Mouse (Mus musculus) embryonic facial prominence, embryonic 14.5 days (tissue): ENCODE measurements around the gene 4933436I01Rik. TPM values are rescaled to one million over a fixed set of nuclear protein-coding genes. Genes with fewer than 3 reads are reported as not detected.
A peak's percentile ranks its signal among the peaks of the same experiment; 100 is the strongest.

Source experiments
- ATAC-seq: fragments of 200-750 bp; cut with Nextera tagmentation; 2 replicates; pipeline ENCODE4 v1.8.0; 2017; ENCODE audit warnings: low read depth, moderate number of reproducible peaks, moderate TSS enrichment
- DNase-seq: peaks from one replicate; pipeline ENCODE4 v3.0.0-alpha.2; 2015; ENCODE audit warnings: low spot score
- H3K27ac ChIP-seq: fragments of 300-500 bp; sonication (generic); replicated peaks from 2 replicates; pipeline ENCODE4 v1.5.1; 2014; ENCODE audit warnings: low read depth, mild to moderate bottlenecking, low read length, moderate library complexity
- H3K27me3 ChIP-seq: fragments of 300-500 bp; sonication (generic); replicated peaks from 2 replicates; pipeline ENCODE4 v1.6.1; 2014; ENCODE audit warnings: low read length; ENCODE audit not compliant: control insufficient read depth, insufficient read depth
- H3K36me3 ChIP-seq: fragments of 300-500 bp; sonication (generic); 2 replicates; pipeline ENCODE4 v1.6.1; 2014; ENCODE audit warnings: low read length, mixed read lengths; ENCODE audit not compliant: control insufficient read depth, insufficient read depth
- H3K4me1 ChIP-seq: fragments of 300-500 bp; sonication (generic); 2 replicates; pipeline ENCODE4 v1.6.1; 2014; ENCODE audit warnings: antibody characterized with exemption, low read length; ENCODE audit not compliant: control insufficient read depth, insufficient read depth
- H3K4me2 ChIP-seq: fragments of 300-500 bp; sonication (generic); 2 replicates; pipeline ENCODE4 v1.6.1; 2014; ENCODE audit warnings: low read depth, mild to moderate bottlenecking, low read length, moderate library complexity, mixed read lengths
- H3K4me3 ChIP-seq: fragments of 300-500 bp; sonication (generic); 2 replicates; pipeline ENCODE4 v1.5.1; 2014; ENCODE audit warnings: low read depth, mild to moderate bottlenecking, low read length
- H3K9ac ChIP-seq: fragments of 300-500 bp; sonication (generic); 2 replicates; pipeline ENCODE4 v1.6.1; 2014; ENCODE audit warnings: low read depth, mild to moderate bottlenecking, low read length, moderate library complexity, mixed read lengths
- H3K9me3 ChIP-seq: fragments of 300-500 bp; sonication (generic); 2 replicates; pipeline ENCODE4 v1.6.1; 2016; ENCODE audit warnings: low read length; ENCODE audit not compliant: control insufficient read depth
- WGBS: fragments of 180-500 bp; shearing (Covaris S2); extraction: QIAGEN DNeasy Blood & Tissue Kit; methylation state at CpG from one replicate; pipeline ENCODE4 v1.1.7; 2014; 5-methylcytosine and 5-hydroxymethylcytosine counted together
- polyA plus RNA-seq: library from polyadenylated mRNA; unstranded; fragments of >200 nt; fragmentation: Nextera tagmentation; extraction: Ambion mirVana; gene quantifications from 2 replicates; pipeline ENCODE4 v1.2.1, GENCODE M21; 2014

The 4933436I01Rik gene
- not detected in 2 replicates for polyA plus RNA-seq

- H3K27me3 ChIP-seq: no peaks in the 10 kb centered on the region
Measured at GRCm38 (mm10) chrX:67921350-67921749, at the start of gene 4933436I01Rik. Gene 4933436I01Rik, minus strand, starts transcription at chrX:67921450.

DNA sequence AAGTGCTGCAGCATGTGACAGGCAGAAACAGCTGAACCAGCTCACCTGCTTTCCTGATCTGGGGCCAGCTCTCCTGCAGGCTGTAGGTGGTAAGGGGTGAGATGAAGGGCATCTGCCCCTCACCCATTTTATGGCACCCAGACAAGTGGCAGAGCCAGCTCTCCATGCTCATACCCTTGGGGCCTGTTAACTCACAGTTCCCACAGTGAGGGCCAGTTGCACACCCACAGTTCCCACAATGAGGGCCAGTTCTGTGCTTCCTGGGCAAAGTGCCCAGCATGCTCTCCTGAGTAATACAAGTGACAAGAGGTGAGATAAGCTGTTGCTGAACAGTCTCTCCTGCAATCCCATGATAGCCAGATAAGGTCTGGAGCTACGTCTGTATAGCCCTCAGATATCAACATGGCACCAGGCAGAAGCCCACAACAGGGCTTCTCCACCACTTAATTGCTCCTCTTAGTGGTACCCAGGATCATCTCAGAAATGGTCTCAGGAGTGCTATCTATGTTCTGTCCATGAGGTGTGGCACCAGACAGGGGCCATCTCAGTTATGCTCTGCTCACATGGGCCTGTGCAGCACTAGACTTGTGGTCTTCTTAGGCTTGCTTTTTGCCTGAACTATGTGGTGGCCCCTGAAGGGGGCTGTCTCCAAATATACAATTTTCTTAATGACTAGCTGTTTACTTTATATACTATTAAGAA is 3.7 kb upstream of the 4933436I01Rik start:
- H3K4me2 ChIP-seq: no peak overlapping the region

More at GRCm38 (mm10) chrX:67921350-67921749, at the start of gene 4933436I01Rik:
- H3K4me2 ChIP-seq: no peak within 1 kb of the TSS
- ATAC-seq: no peak
- no peaks in the 10 kb centered on the region for H3K4me1 ChIP-seq
- H3K9me3 ChIP-seq: no peaks in the 10 kb centered on the region
- no peak within 1 kb of the TSS for H3K27ac ChIP-seq
- H3K36me3 ChIP-seq: no peaks in the 10 kb centered on the region
- no peak within 1 kb of the TSS for H3K9ac ChIP-seq
- WGBS: 90% methylated on average over 1 of the region's 1 CpGs
- H3K4me3 ChIP-seq: no peak within 1 kb of the TSS
- DNase-seq: no peak

DNA sequence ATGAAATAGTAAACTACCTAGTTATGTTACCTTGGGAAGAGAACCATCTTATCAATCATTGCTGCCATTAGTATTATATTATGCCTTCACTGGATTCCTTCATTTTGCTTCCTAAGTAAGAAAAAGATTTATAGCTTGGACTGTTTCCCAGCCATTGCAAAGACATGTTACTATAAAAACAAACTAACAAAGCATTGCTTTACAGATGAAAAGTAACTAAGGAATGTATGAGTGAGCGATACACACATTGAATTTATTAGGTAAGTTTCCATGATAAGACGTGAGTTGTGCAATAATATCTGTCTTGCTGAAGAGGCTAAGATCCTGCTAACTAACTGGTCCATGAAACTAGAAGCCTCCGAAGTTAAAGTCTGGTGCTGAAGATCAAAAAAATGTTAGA is 37.8 kb downstream of the 4933436I01Rik start:
- H3K36me3 ChIP-seq: no peaks in the 10 kb centered on the region
- H3K4me2 ChIP-seq: no peak overlapping the region
- no peak for ATAC-seq
- no peak overlapping the region for H3K9ac ChIP-seq
- H3K27ac ChIP-seq: no peak overlapping the region
- no peaks in the 10 kb centered on the region for H3K4me1 ChIP-seq
- H3K9me3 ChIP-seq: no peaks in the 10 kb centered on the region
- 65% methylated on average over 3 of the region's 3 CpGs for WGBS
- no peak overlapping the region for H3K4me3 ChIP-seq
- H3K27me3 ChIP-seq: no peaks in the 10 kb centered on the region
- no peak for DNase-seq

More for the DNA sequence above, 3.7 kb upstream of the 4933436I01Rik start:
- Histone ChIP-seq H3K4me3 (no peak overlapping the region), H3K9ac (no peak overlapping the region), H3K9me3 (no peaks in the 10 kb centered on the region), H3K27me3 (no peaks in the 10 kb centered on the region), H3K4me1 (no peaks in the 10 kb centered on the region), H3K36me3 (no peaks in the 10 kb centered on the region), H3K27ac (no peak overlapping the region)
- WGBS: 60% methylated on average over 1 of the region's 1 CpGs
- DNase-seq: peak; percentile 1
- ATAC-seq: no peak

Other genes starting within 250 kb of the 4933436I01Rik start
- gene Gm1140, start 227.9 kb downstream of the 4933436I01Rik start, polyA plus RNA-seq: not detected in 2 replicates
- not detected in 2 replicates for gene Gm14692, start 225.8 kb downstream of the 4933436I01Rik start, polyA plus RNA-seq